Mouse (Mus musculus) cerebellum, adult 9-11 months (tissue): ENCODE results near the gene Tln2.
"Not testable (repeated sequence)": the region's sequence is repeated elsewhere in the genome, so short reads cannot be mapped to it uniquely, and the experiment has no call there.

Source experiments
- DNase-seq: peaks from one replicate; pipeline ENCODE4 v3.0.0; 2022

The Tln2 gene

GRCm38 (mm10) chr9:67331281-67331680, 228.2 kb downstream of the Tln2 start:
- DNase-seq, result no peak

- no peak for DNase-seq
Measured at GRCm38 (mm10) chr9:67328451-67328850, 231.1 kb downstream of the Tln2 start.

GRCm38 (mm10) chr9:67321886-67322285, 237.6 kb downstream of the Tln2 start:
- no peak for DNase-seq

- DNase-seq, result peak; percentile 20
Measured at GRCm38 (mm10) chr9:67315356-67315755, 244.1 kb downstream of the Tln2 start.

GRCm38 (mm10) chr9:67304992-67305391, 254.5 kb downstream of the Tln2 start:
- no peak for DNase-seq

- no peak for DNase-seq
Measured at GRCm38 (mm10) chr9:67303986-67304385, 255.5 kb downstream of the Tln2 start.

- no peak for DNase-seq
Measured at GRCm38 (mm10) chr9:67303038-67303437, 256.5 kb downstream of the Tln2 start.

GRCm38 (mm10) chr9:67302386-67302989, 257.0 kb downstream of the Tln2 start:
- DNase-seq, result peak; percentile 51

- no peak for DNase-seq
Measured at GRCm38 (mm10) chr9:67301571-67301970, 257.9 kb downstream of the Tln2 start.

- DNase-seq, result no peak
Measured at GRCm38 (mm10) chr9:67300769-67301168, 258.7 kb downstream of the Tln2 start.

GRCm38 (mm10) chr9:67300346-67300745, 259.2 kb downstream of the Tln2 start:
- no peak for DNase-seq

- DNase-seq, result no peak
Measured at GRCm38 (mm10) chr9:67299164-67299563, 260.3 kb downstream of the Tln2 start.

GRCm38 (mm10) chr9:67297236-67297889, 262.1 kb downstream of the Tln2 start:
- DNase-seq, result no peak

- no peak for DNase-seq
Measured at GRCm38 (mm10) chr9:67287457-67287856, 272.0 kb downstream of the Tln2 start.

- no peak for DNase-seq
Measured at GRCm38 (mm10) chr9:67286801-67287200, 272.7 kb downstream of the Tln2 start.

GRCm38 (mm10) chr9:67285544-67285943, 274.0 kb downstream of the Tln2 start:
- no peak for DNase-seq

GRCm38 (mm10) chr9:67281812-67282211, 277.7 kb downstream of the Tln2 start:
- no peak for DNase-seq

- DNase-seq, result not testable (repeated sequence)
Measured at GRCm38 (mm10) chr9:67280311-67280710, 279.2 kb downstream of the Tln2 start.

- no peak for DNase-seq
Measured at GRCm38 (mm10) chr9:67276446-67276845, 283.1 kb downstream of the Tln2 start.

- DNase-seq, result no peak
Measured at GRCm38 (mm10) chr9:67274296-67274695, 285.2 kb downstream of the Tln2 start.

- DNase-seq, result no peak
Measured at GRCm38 (mm10) chr9:67273362-67273761, 286.1 kb downstream of the Tln2 start.

GRCm38 (mm10) chr9:67270734-67271133, 288.8 kb downstream of the Tln2 start:
- DNase-seq, result no peak

- no peak for DNase-seq
Measured at GRCm38 (mm10) chr9:67270061-67270595, 289.4 kb downstream of the Tln2 start.

GRCm38 (mm10) chr9:67267276-67267990, 292.1 kb downstream of the Tln2 start:
- DNase-seq, result no peak
